Mouse (Mus musculus) hindbrain, embryonic 14.5 days (tissue): Measurements from ENCODE around the gene Peli2. TPM values are rescaled to one million over a fixed set of nuclear protein-coding genes. Genes with fewer than 3 reads are reported as not detected.

Source experiments
- ATAC-seq: fragments of 200-750 bp; cut with Nextera tagmentation; 2 replicates; pipeline ENCODE4 v1.8.0; 2017; ENCODE audit warnings: moderate number of reproducible peaks, mild to moderate bottlenecking, moderate TSS enrichment, moderate library complexity; ENCODE audit not compliant: low FRiP score
- DNase-seq: peaks from one replicate; pipeline ENCODE4 v3.0.0-alpha.2; 2015; ENCODE audit warnings: low spot score
- H3K27ac ChIP-seq: fragments of 300-500 bp; sonication (generic); 2 replicates; pipeline ENCODE4 v1.5.1; 2014; ENCODE audit warnings: mild to moderate bottlenecking, moderate library complexity
- H3K27me3 ChIP-seq: fragments of 300-500 bp; sonication (generic); 2 replicates; pipeline ENCODE4 v1.6.1; 2014; ENCODE audit warnings: mild to moderate bottlenecking, low read length, mixed read lengths; ENCODE audit not compliant: control insufficient read depth, insufficient read depth
- H3K36me3 ChIP-seq: fragments of 300-500 bp; sonication (generic); replicated peaks from 2 replicates; pipeline ENCODE4 v1.6.1; 2014; ENCODE audit not compliant: control insufficient read depth, insufficient read depth
- H3K4me1 ChIP-seq: fragments of 300-500 bp; sonication (generic); replicated peaks from 2 replicates; pipeline ENCODE4 v1.6.1; 2014; ENCODE audit warnings: antibody characterized with exemption, low read length, mixed read lengths; ENCODE audit not compliant: control insufficient read depth, insufficient read depth
- H3K4me2 ChIP-seq: fragments of 300-500 bp; sonication (generic); replicated peaks from 2 replicates; pipeline ENCODE4 v1.6.1; 2014; ENCODE audit warnings: mild to moderate bottlenecking, moderate library complexity
- H3K4me3 ChIP-seq: fragments of 300-500 bp; sonication (generic); replicated peaks from 2 replicates; pipeline ENCODE4 v1.5.1; 2014; ENCODE audit warnings: mild to moderate bottlenecking, low read length
- H3K9ac ChIP-seq: fragments of 300-500 bp; sonication (generic); 2 replicates; pipeline ENCODE4 v1.6.1; 2014
- H3K9me3 ChIP-seq: fragments of 300-500 bp; sonication (generic); 2 replicates; pipeline ENCODE4 v1.6.1; 2016; ENCODE audit warnings: low read length; ENCODE audit not compliant: control insufficient read depth
- WGBS: fragments of 180-500 bp; shearing (Covaris S2); extraction: QIAGEN DNeasy Blood & Tissue Kit; methylation state at CpG from one replicate; pipeline ENCODE4 v1.1.7; 2014; 5-methylcytosine and 5-hydroxymethylcytosine counted together
- polyA plus RNA-seq: library from polyadenylated mRNA; unstranded; fragments of >200 nt; fragmentation: Nextera tagmentation; extraction: Ambion mirVana; gene quantifications from 2 replicates; pipeline ENCODE4 v1.2.1, GENCODE M21; 2014

Peli2 gene
- polyA plus RNA-seq, 1 experiment from 2014 or later, result 10.0 TPM

GRCm38 (mm10) chr14:48200291-48200690 is 79.7 kb downstream of the Peli2 start:
- 91% methylated on average over 9 of the region's 9 CpGs for WGBS
- H3K27me3 ChIP-seq, result no peaks in the 10 kb centered on the region
- peaks cover 33% of the 10 kb centered on the region for H3K4me1 ChIP-seq
- DNase-seq (no peak), ATAC-seq (no peak)
- no peak overlapping the region for H3K27ac ChIP-seq
- H3K9ac ChIP-seq, result no peak overlapping the region
- H3K4me2 ChIP-seq, result no peak overlapping the region
- H3K4me3 ChIP-seq, result no peak overlapping the region
- no peaks in the 10 kb centered on the region for H3K9me3 ChIP-seq
- no peaks in the 10 kb centered on the region for H3K36me3 ChIP-seq

- H3K27me3 ChIP-seq, result no peaks in the 10 kb centered on the region
- H3K9ac ChIP-seq, result no peak overlapping the region
- no peaks in the 10 kb centered on the region for H3K9me3 ChIP-seq
- no peak overlapping the region for H3K4me3 ChIP-seq
- DNase-seq (no peak), ATAC-seq (no peak)
- H3K4me2 ChIP-seq, result no peak overlapping the region
- WGBS, result 91% methylated on average over 3 of the region's 3 CpGs
- H3K36me3 ChIP-seq, result no peaks in the 10 kb centered on the region
- H3K27ac ChIP-seq, result no peak overlapping the region
- H3K4me1 ChIP-seq, result peaks cover 33% of the 10 kb centered on the region
Observed at GRCm38 (mm10) chr14:48200788-48201187, 80.2 kb downstream of the Peli2 start.

- Histone ChIP-seq H3K27ac (no peak overlapping the region), H3K9me3 (no peaks in the 10 kb centered on the region), H3K4me2 (no peak overlapping the region), H3K4me3 (no peak overlapping the region), H3K9ac (no peak overlapping the region), H3K27me3 (no peaks in the 10 kb centered on the region), H3K4me1 (peaks cover 37% of the 10 kb centered on the region), H3K36me3 (no peaks in the 10 kb centered on the region)
- ATAC-seq (no peak), DNase-seq (no peak)
- WGBS, result 86% methylated on average over 8 of the region's 8 CpGs
Observed at GRCm38 (mm10) chr14:48201403-48201802, 80.8 kb downstream of the Peli2 start.

- no peak overlapping the region for H3K9ac ChIP-seq
- H3K27me3 ChIP-seq, result no peaks in the 10 kb centered on the region
- ATAC-seq, result no peak; the same call in 1 of the 2 replicates
- 36% methylated on average over 17 of the region's 17 CpGs for WGBS
- H3K27ac ChIP-seq, result no peak overlapping the region
- DNase-seq, result no peak
- no peaks in the 10 kb centered on the region for H3K9me3 ChIP-seq
- H3K4me1 ChIP-seq, result peaks cover 44% of the 10 kb centered on the region
- H3K4me3 ChIP-seq, result no peak overlapping the region
- H3K36me3 ChIP-seq, result no peaks in the 10 kb centered on the region
- H3K4me2 ChIP-seq, result no peak overlapping the region
Observed at GRCm38 (mm10) chr14:48202096-48203036, 81.7 kb downstream of the Peli2 start.

GRCm38 (mm10) chr14:48205044-48205443 is 84.4 kb downstream of the Peli2 start:
- H3K4me2 ChIP-seq, result no peak overlapping the region
- H3K9ac ChIP-seq, result no peak overlapping the region
- H3K27me3 ChIP-seq, result no peaks in the 10 kb centered on the region
- H3K36me3 ChIP-seq, result no peaks in the 10 kb centered on the region
- no peak overlapping the region for H3K4me3 ChIP-seq
- H3K27ac ChIP-seq, result no peak overlapping the region
- peaks cover 34% of the 10 kb centered on the region for H3K4me1 ChIP-seq
- DNase-seq (no peak), ATAC-seq (no peak)
- no peaks in the 10 kb centered on the region for H3K9me3 ChIP-seq
- 76% methylated on average over 10 of the region's 10 CpGs for WGBS

- DNase-seq (no peak), ATAC-seq (no peak)
- no peaks in the 10 kb centered on the region for H3K9me3 ChIP-seq
- H3K9ac ChIP-seq, result no peak overlapping the region
- H3K4me3 ChIP-seq, result no peak overlapping the region
- no peaks in the 10 kb centered on the region for H3K36me3 ChIP-seq
- H3K4me2 ChIP-seq, result no peak overlapping the region
- peaks cover 34% of the 10 kb centered on the region for H3K4me1 ChIP-seq
- no peaks in the 10 kb centered on the region for H3K27me3 ChIP-seq
- WGBS, result 54% methylated on average over 11 of the region's 11 CpGs
- no peak overlapping the region for H3K27ac ChIP-seq
Observed at GRCm38 (mm10) chr14:48205635-48206034, 85.0 kb downstream of the Peli2 start.

- peak overlapping the region; percentile 51; the same call in 1 of the 2 replicates for H3K27ac ChIP-seq
- WGBS, result 15% methylated on average over 15 of the region's 15 CpGs
- no peak overlapping the region for H3K4me3 ChIP-seq
- DNase-seq (peak; percentile 74), ATAC-seq (peak; percentile 64)
- H3K4me2 ChIP-seq, result peak overlapping the region; percentile 36
- no peaks in the 10 kb centered on the region for H3K9me3 ChIP-seq
- H3K27me3 ChIP-seq, result no peaks in the 10 kb centered on the region
- peaks cover 29% of the 10 kb centered on the region for H3K4me1 ChIP-seq
- H3K36me3 ChIP-seq, result no peaks in the 10 kb centered on the region
- peak overlapping the region; percentile 39; the same call in 1 of the 2 replicates for H3K9ac ChIP-seq
Observed at GRCm38 (mm10) chr14:48207119-48207518, 86.5 kb downstream of the Peli2 start.

- H3K27ac ChIP-seq, result no peak overlapping the region; the same call in 1 of the 2 replicates
- 62% methylated on average over 12 of the region's 12 CpGs for WGBS
- ATAC-seq (no peak), DNase-seq (no peak)
- no peaks in the 10 kb centered on the region for H3K36me3 ChIP-seq
- no peaks in the 10 kb centered on the region for H3K27me3 ChIP-seq
- H3K4me2 ChIP-seq, result peak overlapping the region; percentile 36
- no peak overlapping the region for H3K4me3 ChIP-seq
- H3K4me1 ChIP-seq, result peaks cover 22% of the 10 kb centered on the region
- H3K9me3 ChIP-seq, result no peaks in the 10 kb centered on the region
- no peak overlapping the region for H3K9ac ChIP-seq
Observed at GRCm38 (mm10) chr14:48207746-48208640, 87.4 kb downstream of the Peli2 start.

- H3K9me3 ChIP-seq, result no peaks in the 10 kb centered on the region
- no peak for ATAC-seq
- H3K4me3 ChIP-seq, result no peak overlapping the region
- peaks cover 22% of the 10 kb centered on the region for H3K4me1 ChIP-seq
- H3K27me3 ChIP-seq, result no peaks in the 10 kb centered on the region
- no peak overlapping the region for H3K4me2 ChIP-seq
- no peak for DNase-seq
- H3K27ac ChIP-seq, result no peak overlapping the region
- no peaks in the 10 kb centered on the region for H3K36me3 ChIP-seq
- 85% methylated on average over 5 of the region's 5 CpGs for WGBS
- H3K9ac ChIP-seq, result no peak overlapping the region
Observed at GRCm38 (mm10) chr14:48209436-48209835, 88.8 kb downstream of the Peli2 start.
